Mouse (Mus musculus) ovary, postnatal 14 days (tissue): ENCODE measurements around the gene Cdk1.
"Not testable (repeated sequence)": the region's sequence is repeated elsewhere in the genome, so short reads cannot be mapped to it uniquely, and the experiment has no call there.

Source experiments
- DNase-seq: peaks from one replicate; pipeline ENCODE4 v3.0.0; 2022; ENCODE audit warnings: low spot score

Cdk1 gene

DNA sequence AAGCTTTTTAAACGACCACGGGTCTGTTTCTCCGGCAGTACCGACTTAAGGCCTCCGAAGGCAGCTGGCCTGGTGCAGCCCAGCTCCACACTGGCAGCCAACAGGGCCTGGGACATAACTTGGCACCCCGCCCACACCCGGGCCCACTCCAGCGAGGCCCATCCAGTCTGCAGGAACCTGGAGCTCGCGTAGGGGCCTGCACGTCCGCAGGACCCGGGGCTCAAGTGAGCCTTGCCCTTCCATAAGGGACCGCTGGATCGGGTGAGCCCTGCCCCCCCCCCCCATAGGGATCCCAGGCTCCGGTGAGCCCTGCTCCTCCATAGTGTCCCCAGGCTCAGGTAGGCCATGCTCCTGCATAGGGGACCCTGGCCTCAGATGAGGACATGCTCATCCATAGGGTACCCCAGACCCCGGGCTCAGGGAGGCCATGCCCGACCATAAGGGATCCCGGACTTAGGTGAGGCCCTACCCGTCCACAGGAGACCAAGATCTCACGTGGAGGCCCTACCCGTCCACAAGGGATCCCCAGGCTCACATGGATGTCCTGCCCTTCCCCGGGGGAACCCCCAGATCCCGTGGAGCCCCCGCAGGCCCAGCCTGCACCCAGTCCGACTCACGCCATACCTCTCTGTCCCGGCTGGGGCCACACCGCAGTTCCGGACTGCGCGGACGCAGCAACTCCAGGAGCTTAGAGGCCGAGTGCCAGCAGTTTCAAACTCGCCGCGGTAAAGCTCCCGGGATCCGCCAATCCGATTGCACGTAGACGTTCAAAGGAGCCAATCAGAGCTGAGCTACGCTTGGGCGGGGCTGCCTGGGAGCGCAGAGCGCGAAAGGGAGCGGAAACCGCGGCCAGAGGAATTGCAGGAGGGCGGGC lies at the start of gene Cdk1:
TSS of gene Cdk1 (minus strand) at position 727 of the 874 bp plus-strand sequence.
- peak; percentile 96 for DNase-seq

DNA sequence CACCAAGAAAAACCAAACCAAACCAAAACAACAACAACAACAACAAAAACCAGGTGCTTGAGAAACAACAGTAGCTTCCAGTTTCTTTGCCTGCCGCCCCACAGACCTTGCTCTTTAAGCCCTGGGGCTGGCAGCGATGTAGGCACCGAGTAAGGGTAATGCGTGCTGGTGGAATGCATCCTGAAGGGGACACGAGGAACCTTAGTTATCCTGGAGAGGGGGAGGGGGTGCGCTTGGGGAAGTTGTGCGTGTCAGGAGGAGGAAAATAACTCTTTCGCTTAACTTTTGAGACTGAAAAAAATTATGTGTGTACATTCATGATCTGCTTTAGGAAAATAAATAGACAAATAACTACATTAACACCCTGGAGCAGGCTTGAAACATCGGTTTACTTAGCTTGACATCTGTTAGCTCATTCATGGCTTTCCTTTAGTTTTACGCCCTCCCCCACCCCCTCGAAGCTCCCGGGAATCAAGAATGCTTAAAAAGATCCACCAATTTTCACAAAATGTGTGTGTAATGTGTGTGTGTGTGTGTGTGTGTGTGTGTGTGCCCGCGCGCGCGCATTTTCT lies 47.2 kb upstream of the Cdk1 start:
- no peak for DNase-seq

DNA sequence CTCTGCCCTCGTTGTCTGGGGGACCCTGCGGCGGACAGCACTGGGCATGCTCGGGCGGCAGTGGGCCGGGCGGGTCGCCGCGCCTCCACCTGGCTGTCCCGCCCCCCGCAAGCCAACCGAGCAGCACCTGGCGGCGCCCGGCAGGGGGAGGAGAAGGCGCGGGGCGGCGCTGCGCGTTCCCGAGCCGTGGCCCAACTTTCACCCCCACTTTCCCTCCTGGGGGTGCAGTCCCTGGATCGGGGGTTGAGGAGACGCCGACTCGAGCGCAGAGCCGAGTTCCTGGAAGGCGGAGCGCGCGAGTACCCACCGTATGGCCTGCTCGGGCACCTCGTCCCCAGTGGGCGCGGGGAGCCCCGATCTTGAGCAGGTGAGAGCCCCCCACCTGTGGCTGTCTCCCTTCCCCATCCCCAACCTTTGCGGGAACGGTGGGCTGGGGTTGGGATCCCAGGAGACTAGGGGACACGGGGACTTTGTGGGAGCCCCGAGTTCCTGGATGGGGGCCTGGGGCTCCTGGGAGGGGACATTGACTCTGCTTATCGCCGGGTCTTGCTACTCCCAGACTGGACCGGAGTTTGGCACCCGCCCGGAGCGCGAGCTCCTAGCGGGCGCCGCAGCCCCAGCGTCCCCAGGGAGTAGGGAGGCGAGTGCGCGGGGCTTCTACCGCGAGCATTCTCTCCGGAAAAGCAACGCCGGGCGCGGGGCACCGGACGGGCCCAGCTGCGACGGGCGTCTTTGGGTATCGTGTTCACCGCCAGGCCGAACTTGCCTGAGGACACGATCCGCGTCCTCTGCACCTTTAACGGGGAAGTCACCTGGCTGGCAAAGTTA lies 46.2 kb upstream of the Cdk1 start, which contains the start of gene Ank3:
TSS of gene Ank3 (plus strand) at position 11 of the 828 bp plus-strand sequence.
- peak; percentile 23 for DNase-seq

DNA sequence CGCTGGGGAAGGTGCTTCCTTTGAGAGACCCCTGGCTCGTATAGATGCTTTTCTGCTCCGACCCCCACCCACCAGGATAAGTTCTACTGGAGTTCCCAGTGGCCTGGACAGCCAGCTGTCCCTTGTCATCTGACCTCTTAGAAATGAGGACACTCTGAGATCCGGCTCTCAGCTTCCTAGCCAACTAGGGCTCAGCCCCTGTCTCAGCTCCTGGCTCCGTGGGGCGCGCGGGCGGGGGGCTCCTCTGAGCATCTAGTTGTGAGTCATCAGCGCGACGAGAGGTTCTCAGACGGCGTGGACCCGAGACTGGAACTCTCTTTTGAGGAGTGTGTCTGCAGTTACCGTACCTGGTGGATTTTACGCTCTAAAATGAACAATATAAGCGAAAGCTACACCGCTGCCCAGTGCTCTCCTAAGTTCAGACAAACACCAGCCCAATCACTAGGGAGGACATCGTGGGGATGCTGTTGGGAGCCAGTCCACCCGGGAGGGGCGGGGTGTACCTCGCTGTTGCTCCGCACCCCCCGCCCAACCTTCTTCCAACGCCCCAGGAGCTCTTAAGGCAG lies 45.5 kb upstream of the Cdk1 start:
- DNase-seq, result no peak

DNA sequence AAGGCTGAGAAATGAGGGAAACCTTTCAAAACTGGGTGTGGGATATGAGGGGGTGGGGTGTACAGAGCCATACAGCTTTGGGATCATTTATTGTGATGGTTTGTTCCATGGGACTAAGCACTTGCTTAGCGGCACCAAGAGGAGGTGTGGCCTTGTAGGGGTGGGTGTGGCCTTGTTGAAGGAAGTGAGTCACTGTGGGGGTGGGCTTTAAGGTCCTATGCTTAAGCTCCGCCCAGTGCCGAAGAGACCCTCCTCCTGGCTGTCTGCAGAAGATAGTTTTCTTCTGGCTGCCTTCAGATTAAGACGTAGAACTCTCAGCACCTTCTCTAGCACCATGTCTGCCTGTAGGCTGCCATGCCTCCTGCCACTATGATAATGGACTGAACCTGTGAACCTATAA lies 36.8 kb upstream of the Cdk1 start:
- DNase-seq, result no peak

DNA sequence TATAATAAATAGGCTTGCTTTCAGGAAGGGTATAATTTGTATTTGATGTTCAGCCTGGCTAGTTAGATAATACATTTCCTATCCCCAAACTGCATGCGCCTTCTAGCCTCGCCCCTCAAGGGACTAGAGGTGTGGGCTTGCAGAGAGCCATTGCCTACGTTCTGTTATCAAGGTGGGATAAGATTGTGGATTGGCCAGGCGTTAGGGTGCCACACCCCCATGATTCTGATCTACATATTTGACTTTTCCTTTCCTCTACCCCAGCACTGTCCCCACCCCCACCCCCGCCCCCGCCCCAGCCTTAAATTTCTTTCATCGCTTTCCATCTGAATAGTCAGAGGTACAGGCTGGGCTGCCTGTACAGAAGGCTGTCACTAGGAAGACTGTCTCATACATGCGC lies 34.0 kb upstream of the Cdk1 start:
- no peak for DNase-seq

DNA sequence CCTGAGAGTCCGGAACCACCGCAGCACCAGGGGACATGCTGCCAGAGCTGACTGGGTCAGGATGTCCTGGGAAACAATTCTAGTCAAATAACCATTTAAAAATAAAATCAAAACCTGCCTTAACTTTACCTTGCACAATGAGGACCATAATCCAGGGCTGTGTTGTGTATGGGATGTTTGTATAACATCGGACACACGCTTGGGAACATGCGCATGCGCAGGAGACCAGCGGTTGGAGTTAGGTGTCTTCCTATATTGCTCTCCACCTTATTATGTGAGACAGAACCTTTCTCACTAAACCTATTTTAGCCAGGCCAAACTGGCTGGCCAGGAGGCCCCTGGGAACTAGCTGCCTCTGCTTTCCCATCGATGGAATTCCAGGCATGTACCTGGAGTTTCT lies 32.4 kb upstream of the Cdk1 start:
- no peak for DNase-seq

DNA sequence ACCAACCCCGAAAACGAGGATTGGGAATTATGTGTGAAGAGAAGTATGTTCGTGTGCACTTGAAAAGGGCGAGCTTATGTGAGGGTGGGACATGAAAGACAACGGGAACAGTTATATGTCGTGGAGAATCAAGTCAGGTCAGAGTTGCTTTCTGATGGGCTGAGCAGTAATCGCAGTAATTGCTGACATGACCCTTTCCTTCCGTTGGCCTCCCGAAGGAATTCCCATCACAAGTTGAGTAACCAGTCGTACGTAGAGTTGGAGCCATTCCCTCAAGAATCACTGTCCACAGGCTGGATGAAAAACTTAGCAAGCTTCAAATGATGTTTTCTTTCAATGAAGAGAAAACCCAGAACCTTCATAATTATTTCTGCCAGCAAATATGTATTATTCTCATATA lies 31.9 kb upstream of the Cdk1 start:
- DNase-seq, result no peak

DNA sequence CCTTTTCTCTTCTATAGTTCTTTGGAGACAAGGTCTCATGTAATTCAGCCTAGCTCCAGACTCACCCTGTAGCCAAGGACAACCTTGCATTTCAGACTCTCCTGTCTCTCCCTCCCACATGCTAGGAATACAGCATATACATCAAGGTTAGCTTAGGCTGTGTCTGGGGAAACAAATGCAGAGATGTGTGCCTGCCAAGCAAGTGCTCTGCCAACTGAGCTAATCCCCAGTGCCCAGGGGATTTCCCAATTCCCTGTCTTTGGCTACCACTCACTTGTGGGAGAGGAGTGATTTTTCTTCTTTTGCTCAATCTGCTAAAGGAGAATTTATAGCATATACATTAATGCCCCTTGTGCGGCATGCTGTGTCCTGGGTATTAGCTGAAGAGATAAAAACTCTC lies 30.4 kb upstream of the Cdk1 start:
- no peak for DNase-seq

DNA sequence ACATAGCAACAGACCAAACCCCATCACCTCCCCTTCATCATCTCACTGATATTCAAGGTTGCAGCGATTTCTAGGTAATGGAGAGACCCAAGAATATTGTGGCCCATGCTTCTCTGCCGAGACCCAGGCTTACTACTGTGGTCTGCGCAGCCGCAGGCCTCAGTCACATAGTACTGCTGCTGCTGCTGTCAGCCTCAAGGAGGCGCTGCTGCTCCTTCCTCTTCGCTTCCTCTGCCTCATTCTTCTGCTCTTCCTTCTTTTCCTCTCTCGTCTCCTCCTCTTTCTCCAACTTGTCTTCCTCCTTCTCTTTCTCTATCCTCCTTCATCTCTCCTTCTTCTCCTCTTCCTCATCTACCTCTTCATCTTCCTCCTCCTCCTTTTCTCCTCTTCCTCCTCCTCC lies 22.4 kb upstream of the Cdk1 start:
- DNase-seq, result no peak

DNA sequence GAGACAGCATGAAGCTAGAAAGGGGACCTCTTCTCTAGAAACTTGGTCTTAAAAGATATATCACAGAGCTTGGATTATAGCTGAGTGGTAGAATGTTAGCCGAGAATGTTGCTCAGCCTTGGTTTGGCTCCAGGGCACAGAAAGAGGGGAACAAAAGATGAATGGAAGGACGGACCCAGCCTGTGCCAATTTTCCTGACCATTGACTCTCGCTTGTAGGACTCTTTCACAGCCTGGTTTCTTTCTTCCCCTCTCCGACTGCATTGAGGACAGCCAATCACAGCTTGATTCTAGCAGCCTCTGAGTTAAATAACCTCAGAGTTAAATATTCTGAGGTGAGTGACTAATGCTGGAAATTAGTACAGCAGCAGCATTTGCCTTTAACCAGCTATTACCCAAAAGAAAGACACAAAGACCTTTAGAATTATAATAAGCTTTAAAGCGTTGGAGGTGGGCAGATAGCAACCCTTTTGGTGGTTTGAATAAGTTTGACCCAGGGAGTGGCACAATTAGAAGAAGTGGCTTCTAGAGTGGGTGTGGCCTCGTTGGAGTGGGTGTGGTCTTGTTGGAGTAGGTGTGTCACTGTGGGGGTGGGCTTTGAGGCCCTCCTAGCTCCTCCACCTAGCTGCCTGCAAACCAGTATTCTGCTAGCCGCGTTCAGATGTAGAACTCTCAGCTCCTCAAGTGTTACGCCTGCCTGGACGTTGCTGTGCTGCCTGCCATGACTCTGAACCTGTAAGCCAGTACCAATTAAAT lies 21.2 kb upstream of the Cdk1 start:
- no peak for DNase-seq

DNA sequence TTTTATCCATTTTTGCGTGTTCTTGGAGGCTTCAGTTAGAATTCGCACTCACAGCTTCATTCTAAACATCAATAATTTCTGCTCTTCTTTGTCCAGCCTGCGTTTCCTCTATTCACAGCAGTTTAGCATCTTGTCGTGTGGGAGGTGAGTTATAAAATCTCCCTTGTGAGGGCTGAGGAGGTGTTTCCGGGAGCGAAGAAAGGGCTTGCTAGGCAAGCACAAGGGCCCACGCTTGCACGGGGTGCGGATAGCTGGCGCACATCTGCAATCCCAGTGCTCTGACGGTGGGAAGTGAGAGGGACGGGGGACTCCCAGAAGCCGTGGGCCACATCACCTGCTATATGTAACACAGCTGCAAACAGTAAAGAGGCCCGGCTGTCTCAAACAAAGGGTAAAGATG lies 19.3 kb upstream of the Cdk1 start:
- no peak for DNase-seq

DNA sequence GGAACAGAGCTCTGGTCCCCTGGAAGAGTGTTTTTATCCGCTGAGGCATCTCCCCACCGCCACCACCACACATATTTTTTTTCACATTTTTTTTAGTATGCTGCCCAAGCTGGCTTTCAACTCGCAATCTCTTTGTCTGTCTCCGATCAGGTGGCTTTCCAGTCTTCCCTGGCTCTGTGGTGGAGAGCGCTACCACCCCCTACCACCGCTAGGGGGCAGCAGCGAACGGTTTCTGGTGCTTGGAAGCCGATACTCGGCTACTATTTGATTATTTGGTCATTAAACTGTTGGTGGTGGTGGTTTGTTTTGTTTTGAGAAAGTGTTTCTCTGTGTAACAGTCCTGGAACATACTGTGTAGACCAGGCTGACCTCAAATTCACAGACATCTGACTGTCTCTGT lies 18.7 kb upstream of the Cdk1 start:
- no peak for DNase-seq

DNA sequence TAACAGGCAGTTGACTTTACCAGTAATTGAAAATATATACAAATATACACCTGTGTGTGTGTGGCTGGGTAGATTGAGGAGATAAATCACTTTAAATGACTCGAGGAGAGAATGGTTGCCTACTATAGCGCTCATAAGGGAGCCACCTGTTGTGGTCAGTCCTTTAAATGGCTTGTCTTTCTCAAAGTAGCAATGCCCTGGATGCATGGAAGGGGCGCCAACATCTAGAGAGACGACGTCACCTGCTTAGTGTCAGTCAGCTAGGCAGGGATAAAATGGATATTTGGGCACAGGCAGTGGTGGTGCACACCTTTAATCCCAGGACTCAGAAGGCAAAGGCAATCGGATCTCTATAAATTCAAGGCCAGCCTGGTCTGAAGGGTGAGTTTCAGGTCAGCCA lies 16.6 kb upstream of the Cdk1 start:
- DNase-seq, result no peak

DNA sequence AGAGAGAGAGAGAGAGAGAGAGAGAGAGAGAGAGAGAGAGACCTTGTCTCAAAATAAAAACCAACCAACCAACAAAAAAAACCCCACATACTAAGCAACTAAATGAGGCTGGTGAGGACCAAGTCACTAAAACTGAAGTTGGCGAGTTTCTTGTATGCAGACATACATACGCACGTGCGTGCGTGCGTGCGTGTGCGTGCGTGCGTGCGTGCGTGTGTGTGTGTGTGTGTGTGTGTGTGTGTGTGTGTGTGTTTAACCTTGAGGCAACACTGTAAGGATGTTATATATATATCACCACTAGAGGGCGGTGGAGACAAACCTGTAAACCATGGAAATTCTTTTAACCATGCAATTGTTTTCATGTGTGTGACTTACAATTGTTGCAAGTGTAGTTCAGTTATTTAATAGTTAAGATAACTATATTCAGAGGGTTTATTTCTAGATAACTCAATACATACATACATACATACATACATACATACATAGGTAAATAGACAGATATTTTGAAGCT lies 14.2 kb upstream of the Cdk1 start:
- DNase-seq, result no peak

DNA sequence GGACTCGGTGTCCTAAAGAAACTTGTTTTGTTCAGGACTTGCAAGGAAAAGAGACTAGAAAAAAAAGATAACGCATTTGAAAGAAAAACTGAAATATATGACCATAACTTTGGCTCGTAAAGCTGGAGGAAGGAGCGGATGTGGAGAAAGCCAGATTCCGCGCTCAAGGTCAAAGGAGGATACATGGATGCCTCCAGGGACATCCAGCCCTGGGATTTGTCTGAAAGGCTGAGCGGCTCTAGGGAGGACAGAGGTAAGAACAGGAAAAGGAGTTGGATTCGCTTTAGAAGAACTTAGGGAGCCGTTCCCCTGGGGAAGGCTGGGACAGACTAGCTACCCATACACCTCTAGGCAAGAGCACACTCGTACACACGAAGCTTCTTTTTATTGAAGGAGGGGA lies 13.5 kb upstream of the Cdk1 start:
- no peak for DNase-seq

DNA sequence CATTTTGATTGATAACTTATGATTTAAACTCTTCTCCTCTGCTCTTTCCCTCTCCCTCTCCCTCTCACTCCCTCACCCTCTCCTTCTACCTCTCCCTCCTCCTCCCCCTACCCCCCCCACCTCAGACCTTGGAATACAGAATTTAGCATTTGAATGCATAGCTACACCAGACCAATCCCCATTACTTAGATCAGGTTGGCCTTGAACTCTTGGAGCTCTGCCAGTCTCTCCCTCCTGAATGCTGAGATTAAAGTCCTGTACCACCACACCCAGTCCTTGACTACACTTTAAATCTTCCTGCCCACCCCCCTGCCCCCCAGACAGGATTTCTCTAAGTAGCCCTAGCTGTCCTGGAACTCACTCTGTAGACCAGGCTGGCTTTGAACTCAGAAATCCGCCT lies 6.9 kb upstream of the Cdk1 start:
- no peak for DNase-seq

DNA sequence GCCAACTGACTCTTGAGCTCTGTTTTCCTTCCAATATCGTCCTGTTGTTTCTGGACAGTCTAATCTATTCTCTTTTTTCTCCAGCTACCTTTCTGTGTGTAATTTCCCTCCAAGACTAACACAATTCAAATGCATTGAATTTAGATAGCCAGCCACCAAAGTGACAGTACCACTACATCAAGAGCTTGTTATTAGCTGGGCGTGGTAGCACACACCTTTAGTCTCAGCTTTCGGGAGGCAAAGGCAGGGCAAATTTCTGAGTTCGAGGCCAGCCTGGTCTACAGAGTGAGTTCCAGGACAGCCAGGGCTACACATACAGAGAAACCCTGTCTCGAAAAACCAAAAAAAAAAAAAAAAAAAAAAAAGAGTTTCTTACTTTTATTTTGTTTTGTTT lies 345 bp upstream of the Cdk1 start:
- DNase-seq, result not testable (repeated sequence)

DNA sequence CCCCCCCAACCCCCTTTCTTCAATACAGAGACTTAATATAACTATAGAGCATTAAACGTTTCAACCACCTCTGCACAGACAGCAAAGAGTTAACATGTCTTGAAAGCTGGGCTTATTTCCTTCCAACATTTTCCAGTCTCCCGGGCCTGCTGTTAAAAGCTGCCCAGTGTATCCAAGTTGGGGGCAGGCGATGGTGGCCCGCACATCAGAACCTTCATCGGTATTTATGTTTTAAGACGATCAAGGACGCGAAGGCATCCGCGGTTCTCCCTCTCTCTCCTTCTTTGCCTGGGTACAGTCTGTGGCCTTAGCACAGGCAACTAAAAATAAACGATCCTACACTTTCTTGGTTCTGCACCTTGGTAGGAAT lies 911 bp downstream of the Cdk1 start:
- no peak for DNase-seq

DNA sequence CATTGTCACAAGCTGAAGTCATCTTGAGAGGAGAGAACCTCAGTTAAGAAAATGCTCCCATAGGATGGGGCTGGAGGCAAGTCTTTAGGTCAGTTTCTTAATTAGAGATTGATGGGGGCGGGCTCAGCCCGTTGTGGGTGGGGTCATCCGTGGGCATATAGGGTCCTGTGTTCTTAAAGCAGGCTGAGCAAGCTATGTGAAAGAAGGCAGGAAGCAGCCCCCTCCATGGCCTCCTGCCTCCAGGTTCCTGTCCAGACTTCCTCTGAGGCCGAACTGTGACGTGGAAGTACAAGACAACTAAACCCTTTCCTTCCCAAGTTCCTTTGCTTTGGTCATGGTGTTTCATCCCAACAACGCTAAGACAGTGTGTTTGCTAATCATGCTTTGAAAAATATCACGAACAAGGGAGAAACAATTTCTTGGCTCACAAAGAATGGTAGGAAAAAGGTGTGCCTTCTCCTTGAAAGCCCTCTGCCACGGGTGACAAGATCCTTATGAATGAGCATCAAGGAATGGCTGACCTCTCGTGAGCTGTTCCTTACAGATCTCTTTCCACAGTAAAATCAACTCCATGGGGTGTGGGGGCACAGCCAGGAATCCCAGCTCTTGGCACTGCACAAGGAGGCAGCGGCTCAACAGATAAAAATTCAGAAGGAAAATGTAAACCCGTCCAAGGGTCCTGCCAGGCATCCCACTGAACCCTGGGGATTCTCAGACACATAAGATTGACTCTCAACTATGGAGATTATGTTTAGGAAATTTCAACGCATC lies 1.5 kb downstream of the Cdk1 start:
- DNase-seq, result no peak

DNA sequence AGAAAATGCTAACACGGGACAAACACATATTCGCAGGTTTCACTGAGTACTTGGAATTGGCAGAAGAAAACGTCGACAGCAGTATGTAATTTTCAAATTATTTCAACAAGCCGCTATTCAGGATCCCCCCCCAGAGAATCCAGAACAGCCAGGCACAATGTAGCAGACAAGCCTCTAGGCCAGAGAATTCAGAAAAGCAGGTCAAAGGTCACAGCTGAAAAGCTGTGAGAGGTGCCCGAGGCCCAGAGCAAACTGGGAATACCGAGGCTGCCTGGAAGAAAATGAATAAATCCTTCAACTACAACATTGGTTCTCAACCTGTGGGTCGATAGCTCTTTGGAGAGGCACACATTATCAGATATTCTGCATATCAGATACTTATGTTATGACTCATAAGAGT lies 4.5 kb downstream of the Cdk1 start:
- no peak for DNase-seq
